Comparison of ENCODE assay signal across 14 mouse cellular contexts in the genomic region with DNA sequence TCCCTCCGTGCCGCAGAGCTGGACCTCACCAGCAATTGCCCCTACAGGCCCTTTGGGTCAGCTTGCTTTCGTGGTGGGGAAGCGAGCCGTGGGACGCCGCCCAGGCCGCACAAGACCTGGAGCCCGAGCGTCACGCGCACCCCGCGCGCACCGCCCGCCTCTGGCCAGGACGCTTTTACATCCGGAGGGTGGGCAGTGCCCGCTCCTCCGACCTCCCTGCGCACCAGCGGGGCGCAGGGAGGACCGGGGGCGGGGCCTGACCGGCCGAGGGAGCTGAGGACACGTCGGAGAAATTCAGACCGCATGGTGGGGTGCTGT. TPM values are rescaled to one million over a fixed set of nuclear protein-coding genes. Genes with fewer than 3 reads are reported as not detected.
DNase-seq lines count a peak whose midpoint lies in the region; ATAC-seq and TF ChIP-seq lines count a peak whose summit lies in the region.
"Had no signal": no experiment of that assay in that cellular context is flagged by ENCODE, and none has a peak within 500 bp of the region (broad histone marks: within the 10 kb centered on the region; RNA-seq: fewer than 3 reads in every experiment).

No protein-coding gene starts in this region.

- no peaks in the 10 kb centered on the region for H3K9me3 ChIP-seq in heart, embryonic 13.5 days
- no peaks in the 10 kb centered on the region for H3K9me3 ChIP-seq in lung, postnatal 0 days (ENCODE audit: low read length)
- no peaks in the 10 kb centered on the region for H3K9me3 ChIP-seq in embryonic facial prominence, embryonic 13.5 days
- no peaks in the 10 kb centered on the region for H3K9me3 ChIP-seq in limb, embryonic 15.5 days

- H3K4me3 ChIP-seq in heart, embryonic 13.5 days: peak overlapping the region; percentile 54
- no peak overlapping the region for H3K4me3 ChIP-seq in heart, adult 2 months
- H3K4me3 ChIP-seq in lung, postnatal 0 days (ENCODE audit: low read depth, low read length): peak overlapping the region; percentile 27; the same call in 1 of the 2 replicates
- H3K4me3 ChIP-seq in lung, adult 2 months (replicated peaks; ENCODE audit: extremely low read depth, low read depth, low read length): no peak overlapping the region
- peak overlapping the region; percentile 52 for H3K4me3 ChIP-seq in embryonic facial prominence, embryonic 13.5 days
- peak overlapping the region; percentile 51; the same call in 1 of the 2 replicates for H3K4me3 ChIP-seq in limb, embryonic 15.5 days

- TF ChIP-seq POLR2A in heart, adult 2 months (IDR thresholded peaks at IDR 0.05; ENCODE audit: insufficient read depth, low read depth, low read length): no peak
- no peak for TF ChIP-seq POLR2A in lung, adult 2 months (IDR thresholded peaks at IDR 0.05; ENCODE audit: borderline replicate concordance, extremely low read depth, low read depth, low read length)

- no peak for TF ChIP-seq CTCF in heart, adult 2 months (IDR thresholded peaks at IDR 0.05)
- no peak for TF ChIP-seq CTCF in lung, postnatal 0 days (IDR thresholded peaks at IDR 0.05)
- TF ChIP-seq CTCF in lung, adult 2 months (IDR thresholded peaks at IDR 0.05; ENCODE audit: insufficient read depth, low read length): no peak

- H3K4me2 ChIP-seq in heart, embryonic 13.5 days: peak overlapping the region; percentile 81
- H3K4me2 ChIP-seq in lung, postnatal 0 days (replicated peaks; ENCODE audit: low read depth, low read length): no peak overlapping the region; the same call in 1 of the 2 replicates
- H3K4me2 ChIP-seq in embryonic facial prominence, embryonic 13.5 days: peak overlapping the region; percentile 82
- peak overlapping the region; percentile 88 for H3K4me2 ChIP-seq in limb, embryonic 15.5 days

- no peak for ATAC-seq in heart, embryonic 13.5 days (ENCODE audit: extremely low read depth, insufficient number of reproducible peaks, low FRiP score, low TSS enrichment)
- peak; percentile 30 for ATAC-seq in lung, postnatal 0 days
- ATAC-seq in embryonic facial prominence, embryonic 13.5 days (ENCODE audit: insufficient number of reproducible peaks, insufficient read depth, low FRiP score, low TSS enrichment, low read depth): no peak
- no peak for ATAC-seq in limb, embryonic 15.5 days (ENCODE audit: insufficient number of reproducible peaks, low FRiP score, low TSS enrichment, low read depth)
- ATAC-seq in erythroblast, adult 5-6 weeks (replicated peaks; ENCODE audit: low FRiP score, poor library complexity, severe bottlenecking): no peak

- intact Hi-C loops in heart, adult 2 months (cut with DNase I): no loop called here

- no peaks in the 10 kb centered on the region for H3K36me3 ChIP-seq in heart, embryonic 13.5 days
- H3K36me3 ChIP-seq in heart, adult 2 months (ENCODE audit: control insufficient read depth, insufficient read depth, low read length): no peaks in the 10 kb centered on the region
- no peaks in the 10 kb centered on the region for H3K36me3 ChIP-seq in lung, postnatal 0 days (ENCODE audit: insufficient read depth, low read length)
- no peaks in the 10 kb centered on the region for H3K36me3 ChIP-seq in embryonic facial prominence, embryonic 13.5 days
- no peaks in the 10 kb centered on the region for H3K36me3 ChIP-seq in limb, embryonic 15.5 days

- no peaks in the 10 kb centered on the region for H3K79me2 ChIP-seq in heart, adult 2 months (replicated peaks; ENCODE audit: control insufficient read depth, insufficient read depth, low read length)

- H3K4me1 ChIP-seq in heart, embryonic 13.5 days: peaks cover 56% of the 10 kb centered on the region
- no peaks in the 10 kb centered on the region; the same call in 1 of the 2 replicates for H3K4me1 ChIP-seq in heart, adult 2 months (ENCODE audit: control insufficient read depth, insufficient read depth, low read length)
- peaks cover 12% of the 10 kb centered on the region; the same call in 1 of the 2 replicates for H3K4me1 ChIP-seq in lung, postnatal 0 days (ENCODE audit: insufficient read depth, low read depth, low read length)
- H3K4me1 ChIP-seq in lung, adult 2 months (ENCODE audit: control insufficient read depth, insufficient read depth, low read length): no peaks in the 10 kb centered on the region
- peaks cover 49% of the 10 kb centered on the region for H3K4me1 ChIP-seq in embryonic facial prominence, embryonic 13.5 days
- H3K4me1 ChIP-seq in limb, embryonic 15.5 days: peaks cover 53% of the 10 kb centered on the region

- peaks cover 97% of the 10 kb centered on the region for H3K27me3 ChIP-seq in heart, embryonic 13.5 days (replicated peaks)
- H3K27me3 ChIP-seq in heart, adult 2 months (ENCODE audit: control insufficient read depth, insufficient read depth, low read length): peaks cover 31% of the 10 kb centered on the region
- H3K27me3 ChIP-seq in lung, postnatal 0 days (replicated peaks; ENCODE audit: insufficient read depth, low read length): peaks cover 78% of the 10 kb centered on the region
- H3K27me3 ChIP-seq in embryonic facial prominence, embryonic 13.5 days: peaks cover 97% of the 10 kb centered on the region
- H3K27me3 ChIP-seq in limb, embryonic 15.5 days: peaks cover 96% of the 10 kb centered on the region

- TF ChIP-seq EP300 in heart, adult 2 months (IDR thresholded peaks at IDR 0.05; ENCODE audit: insufficient read depth, low read depth, low read length): no peak
- TF ChIP-seq EP300 in lung, postnatal 0 days (IDR thresholded peaks at IDR 0.05): no peak

- H3K9ac ChIP-seq in heart, embryonic 13.5 days: no peak overlapping the region; the same call in 1 of the 2 replicates
- no peak overlapping the region for H3K9ac ChIP-seq in heart, adult 2 months (ENCODE audit: low read depth, low read length)
- H3K9ac ChIP-seq in lung, postnatal 0 days (replicated peaks; ENCODE audit: low read depth): no peak overlapping the region
- no peak overlapping the region for H3K9ac ChIP-seq in embryonic facial prominence, embryonic 13.5 days
- H3K9ac ChIP-seq in limb, embryonic 15.5 days: no peak overlapping the region

- 11% methylated on average over 31 of the region's 31 CpGs for WGBS in heart, embryonic 13.5 days
- WGBS in heart, adult 2 months: 37% methylated on average over 31 of the region's 31 CpGs
- 14% methylated on average over 31 of the region's 31 CpGs for WGBS in lung, postnatal 0 days
- 27% methylated on average over 31 of the region's 31 CpGs for WGBS in lung, adult 2 months
- 4% methylated on average over 31 of the region's 31 CpGs for WGBS in embryonic facial prominence, embryonic 13.5 days
- WGBS in limb, embryonic 15.5 days: 16% methylated on average over 31 of the region's 31 CpGs

- H3K27ac ChIP-seq in heart, embryonic 13.5 days (replicated peaks): no peak overlapping the region
- no peak overlapping the region for H3K27ac ChIP-seq in heart, adult 2 months
- no peak overlapping the region for H3K27ac ChIP-seq in lung, postnatal 0 days (ENCODE audit: low read length)
- no peak overlapping the region for H3K27ac ChIP-seq in embryonic facial prominence, embryonic 13.5 days
- no peak overlapping the region for H3K27ac ChIP-seq in limb, embryonic 15.5 days
- H3K27ac ChIP-seq: macrophage had no signal

- no peak for DNase-seq in heart, adult 2 months
- no peak for DNase-seq in lung, postnatal 0 days (ENCODE audit: low spot score)
- no peak for DNase-seq in lung, adult 2 months
- DNase-seq in urinary bladder, postnatal 14 days (ENCODE audit: low spot score): no peak
- DNase-seq: cerebellum, postnatal 14 days; kidney, postnatal 25 days; spleen, adult 18-20 months had no signal

RNA-seq across cellular contexts. Expression of a gene that starts 1.8 kb away (rescaled TPM):
- polyA plus RNA-seq in heart, embryonic 13.5 days (2015; fragmentation: Nextera tagmentation; extraction: Ambion mirVana): 0.42 and 1.1 TPM in 2 replicates
- total RNA-seq in heart, adult 2 months (2021): 1 to 10 TPM in 1 of 2 experiments, under 1 TPM in 1; 0.68 to 1.1 TPM
- 0.91 and 1.3 TPM in 2 replicates for polyA plus RNA-seq in heart, adult 2 months (2012; rRNA removed)
- polyA plus RNA-seq in lung, postnatal 0 days (2015; fragmentation: Nextera tagmentation; extraction: Ambion mirVana): 7.6 and 7.8 TPM in 2 replicates
- polyA plus RNA-seq in lung, adult 2 months (2012; rRNA removed): 32.5 and 38.4 TPM in 2 replicates
- 7.9 and 8.3 TPM in 2 replicates for polyA plus RNA-seq in embryonic facial prominence, embryonic 13.5 days (2015; fragmentation: Nextera tagmentation; extraction: Ambion mirVana)
- polyA plus RNA-seq in limb, embryonic 15.5 days (2015; fragmentation: Nextera tagmentation; extraction: Ambion mirVana): 6.0 and 6.4 TPM in 2 replicates
- not detected in 2 replicates for total RNA-seq in erythroblast, adult 5-6 weeks (2015; ENCODE audit: low replicate concordance)
- total RNA-seq in erythroblast, adult 5-6 weeks (2017; ENCODE audit: low replicate concordance): not detected in 2 replicates
- polyA plus RNA-seq: macrophage had no signal

RNA-seq across cellular contexts. Expression of a gene that starts 33.5 kb away (rescaled TPM):
- 4.4 and 6.1 TPM in 2 replicates for polyA plus RNA-seq in heart, embryonic 13.5 days (2015; fragmentation: Nextera tagmentation; extraction: Ambion mirVana)
- 1 to 10 TPM in 1 of 2 experiments, under 1 TPM in 1; 0.86 to 3.5 TPM for total RNA-seq in heart, adult 2 months (2021)
- 1.3 and 5.6 TPM in 2 replicates for polyA plus RNA-seq in heart, adult 2 months (2012; rRNA removed)
- 7.9 and 8.8 TPM in 2 replicates for polyA plus RNA-seq in lung, postnatal 0 days (2015; fragmentation: Nextera tagmentation; extraction: Ambion mirVana)
- 9.7 and 15.5 TPM in 2 replicates for polyA plus RNA-seq in lung, adult 2 months (2012; rRNA removed)
- polyA plus RNA-seq in embryonic facial prominence, embryonic 13.5 days (2015; fragmentation: Nextera tagmentation; extraction: Ambion mirVana): 2.2 and 3.2 TPM in 2 replicates
- polyA plus RNA-seq in limb, embryonic 15.5 days (2015; fragmentation: Nextera tagmentation; extraction: Ambion mirVana): 3.0 and 3.4 TPM in 2 replicates
- total RNA-seq in erythroblast, adult 5-6 weeks (2015; ENCODE audit: low replicate concordance): 3.7 TPM in 1 of 2 replicates, not detected in the other
- total RNA-seq in erythroblast, adult 5-6 weeks (2017; ENCODE audit: low replicate concordance): 0.56 and 0.94 TPM in 2 replicates
- total RNA-seq: CH12.LX had no signal

RNA-seq across cellular contexts. Expression of a gene that starts 37.5 kb away (rescaled TPM):
- polyA plus RNA-seq in heart, embryonic 13.5 days (2015; fragmentation: Nextera tagmentation; extraction: Ambion mirVana): 1.4 and 1.8 TPM in 2 replicates
- 1 to 10 TPM; 1.1 TPM for total RNA-seq in heart, adult 2 months (2021)
- 3.1 and 4.9 TPM in 2 replicates for polyA plus RNA-seq in heart, adult 2 months (2012; rRNA removed)
- polyA plus RNA-seq in lung, postnatal 0 days (2015; fragmentation: Nextera tagmentation; extraction: Ambion mirVana): 2.2 and 3.1 TPM in 2 replicates
- polyA plus RNA-seq in lung, adult 2 months (2012; rRNA removed): 3.6 and 9.4 TPM in 2 replicates
- polyA plus RNA-seq in embryonic facial prominence, embryonic 13.5 days (2015; fragmentation: Nextera tagmentation; extraction: Ambion mirVana): 4.5 and 7.4 TPM in 2 replicates
- 5.5 and 6.9 TPM in 2 replicates for polyA plus RNA-seq in limb, embryonic 15.5 days (2015; fragmentation: Nextera tagmentation; extraction: Ambion mirVana)
- not detected in 2 replicates for total RNA-seq in erythroblast, adult 5-6 weeks (2015; ENCODE audit: low replicate concordance)
- total RNA-seq in erythroblast, adult 5-6 weeks (2017; ENCODE audit: low replicate concordance): 0.85 TPM in 1 of 2 replicates, not detected in the other
- polyA plus RNA-seq: macrophage; thymus, postnatal 0 days had no signal

RNA-seq across cellular contexts. Expression of a gene that starts 41.1 kb away (rescaled TPM):
- 8.8 TPM in 2 replicates for polyA plus RNA-seq in heart, embryonic 13.5 days (2015; fragmentation: Nextera tagmentation; extraction: Ambion mirVana)
- 1 to 10 TPM; 3.2 to 5.6 TPM for total RNA-seq in heart, adult 2 months (2021)
- 7.1 and 7.3 TPM in 2 replicates for polyA plus RNA-seq in heart, adult 2 months (2012; rRNA removed)
- polyA plus RNA-seq in lung, postnatal 0 days (2015; fragmentation: Nextera tagmentation; extraction: Ambion mirVana): 8.5 and 9.6 TPM in 2 replicates
- polyA plus RNA-seq in lung, adult 2 months (2012; rRNA removed): 9.0 and 22.0 TPM in 2 replicates
- 39.7 and 45.9 TPM in 2 replicates for polyA plus RNA-seq in embryonic facial prominence, embryonic 13.5 days (2015; fragmentation: Nextera tagmentation; extraction: Ambion mirVana)
- 59.4 and 62.8 TPM in 2 replicates for polyA plus RNA-seq in limb, embryonic 15.5 days (2015; fragmentation: Nextera tagmentation; extraction: Ambion mirVana)
- 13.4 and 19.4 TPM in 2 replicates for total RNA-seq in erythroblast, adult 5-6 weeks (2015; ENCODE audit: low replicate concordance)
- 11.7 and 15.2 TPM in 2 replicates for total RNA-seq in erythroblast, adult 5-6 weeks (2017; ENCODE audit: low replicate concordance)

Comparison
In these comparisons a context has a peak if more than half of its experiments do, and no peak if none do; other contexts are left out.
1. H3K4me3 ChIP-seq: peak in heart, embryonic 13.5 days (single experiment), lung, postnatal 0 days (single experiment), embryonic facial prominence, embryonic 13.5 days (single experiment) and limb, embryonic 15.5 days (single experiment); none in heart, adult 2 months (single experiment) and lung, adult 2 months (single experiment).